Mouse (Mus musculus) lung, postnatal 0 days (tissue): Measurements from ENCODE around the gene Cym.

Source experiments
- CTCF ChIP-seq: IDR thresholded peaks from 2 replicates; pipeline ENCODE4 v1.5.1; 2016; ENCODE audit warnings: antibody characterized with exemption, mild to moderate bottlenecking
- EP300 ChIP-seq: IDR thresholded peaks from 2 replicates; pipeline ENCODE4 v1.6.1; 2016; ENCODE audit warnings: antibody characterized with exemption, mild to moderate bottlenecking, control low read depth

- no peak for TF ChIP-seq CTCF
- no peak for TF ChIP-seq EP300
Observed at GRCm38 (mm10) chr3:107218572-107218971, 3.0 kb downstream of the Cym start.
